Mouse (Mus musculus): ENCODE results near the gene Gls2. TPM values are rescaled to one million over a fixed set of nuclear protein-coding genes. Genes with fewer than 3 reads are reported as not detected.
A peak's percentile ranks its signal among the peaks of the same experiment; 100 is the strongest.

Gls2 gene
- polyA plus RNA-seq, 1 experiment from 2014 or later: 2.8 TPM

DNA sequence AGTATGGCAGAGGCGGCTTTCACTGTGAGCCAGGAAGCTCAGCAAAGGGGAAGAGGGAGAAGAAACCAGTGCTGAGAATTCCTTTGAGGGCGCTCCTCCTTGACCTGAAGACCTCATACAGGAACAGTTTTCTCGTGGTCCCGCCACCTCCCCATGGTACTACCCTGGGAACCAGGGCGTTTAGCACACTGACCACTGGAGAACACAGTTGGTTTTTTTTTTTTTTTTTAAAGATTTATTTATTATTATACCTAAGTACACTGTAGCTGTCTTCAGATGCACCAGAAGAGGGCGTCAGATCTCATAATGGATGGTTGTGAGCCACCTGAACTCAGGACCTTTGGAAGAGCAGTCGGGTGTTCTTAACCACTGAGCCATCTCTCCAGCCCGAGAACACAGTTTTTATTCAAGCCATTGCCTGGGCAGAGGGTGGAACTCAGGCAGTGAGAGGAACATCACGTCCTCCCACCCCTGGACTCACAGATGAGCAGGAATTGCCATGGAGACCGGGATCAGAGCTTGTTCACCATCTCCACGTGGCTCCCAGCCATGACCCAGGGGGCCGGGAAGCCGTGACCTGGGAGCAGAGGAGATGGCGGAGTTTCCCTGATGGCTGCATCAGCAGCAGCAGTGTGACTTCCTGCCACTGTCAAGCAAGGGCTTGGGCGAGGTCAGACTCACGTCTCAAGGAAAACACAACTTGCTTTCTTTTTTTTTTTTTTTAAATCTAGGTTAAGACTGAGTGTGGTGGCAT is 27.5 kb downstream of the Gls2 start:
- Histone ChIP-seq H3K4me1 (peaks cover 36% of the 10 kb centered on the region), H3K27ac (no peak overlapping the region), H3K9ac (no peak overlapping the region), H3K4me2 (no peak overlapping the region), H3K27me3 (replicated peaks) (no peaks in the 10 kb centered on the region), H3K36me3 (no peaks in the 10 kb centered on the region), H3K9me3 (replicated peaks) (no peaks in the 10 kb centered on the region), H3K4me3 (no peak overlapping the region)
- 54% methylated on average over 16 of the region's 16 CpGs for WGBS (ENCODE audit: insufficient replicate concordance)
- ATAC-seq: no peak

DNA sequence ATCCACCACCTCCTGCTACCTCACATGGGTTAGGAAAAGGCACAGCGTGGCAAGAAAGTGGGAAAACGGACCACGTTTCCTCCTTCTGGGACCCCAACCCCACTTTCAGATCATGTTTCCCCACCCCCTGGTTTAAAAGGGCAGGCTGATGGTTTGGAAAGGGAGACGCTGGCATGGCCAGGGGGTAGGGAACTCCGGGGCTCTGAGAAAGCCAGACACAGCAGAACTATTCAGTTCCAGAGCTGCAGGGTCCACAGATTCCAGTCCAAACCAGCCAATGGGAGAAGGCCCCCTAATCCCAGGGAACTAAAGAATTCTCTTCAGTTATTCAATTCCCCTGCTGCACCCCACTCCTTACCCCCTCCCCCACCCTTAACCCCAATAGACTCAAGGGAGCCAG is 30.8 kb downstream of the Gls2 start:
- Histone ChIP-seq H3K4me1 (peaks cover 15% of the 10 kb centered on the region), H3K27me3 (replicated peaks) (no peaks in the 10 kb centered on the region), H3K27ac (no peak overlapping the region), H3K4me2 (no peak overlapping the region), H3K36me3 (no peaks in the 10 kb centered on the region), H3K9ac (no peak overlapping the region), H3K4me3 (no peak overlapping the region), H3K9me3 (replicated peaks) (no peaks in the 10 kb centered on the region)
- 63% methylated on average over 5 of the region's 5 CpGs for WGBS (ENCODE audit: insufficient replicate concordance)
- no peak for ATAC-seq

DNA sequence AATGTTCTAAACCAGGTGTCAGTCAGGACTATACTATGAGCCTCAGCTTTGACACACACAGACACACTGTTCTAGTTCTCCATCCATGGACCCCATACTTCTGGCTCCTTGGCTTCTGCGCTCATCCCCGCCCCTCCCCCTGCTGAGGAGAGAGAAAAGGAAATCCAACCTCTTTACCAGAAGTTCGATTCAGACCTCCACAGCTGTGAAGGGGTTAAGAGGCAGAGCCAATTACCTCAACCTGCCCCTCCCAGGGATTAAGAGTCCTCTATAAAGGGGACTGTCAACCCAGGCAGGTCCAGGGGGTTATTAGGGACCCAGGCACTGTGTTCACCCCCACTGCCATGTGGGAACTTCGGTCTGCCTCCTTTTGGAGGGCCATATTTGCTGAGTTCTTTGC is 31.3 kb downstream of the Gls2 start, which contains the start of gene Mip:
Gene Mip (plus strand): TSS at position 301 of the 400 bp plus-strand sequence.
- Histone ChIP-seq H3K36me3 (no peaks in the 10 kb centered on the region), H3K27ac (no peak within 1 kb of the TSS), H3K27me3 (replicated peaks) (no peaks in the 10 kb centered on the region), H3K4me2 (no peak within 1 kb of the TSS), H3K4me3 (no peak within 1 kb of the TSS), H3K4me1 (peaks cover 15% of the 10 kb centered on the region), H3K9me3 (replicated peaks) (no peaks in the 10 kb centered on the region), H3K9ac (peak within 1 kb of the TSS; percentile 13; the same call in 1 of the 2 replicates)
- 51% methylated on average over 4 of the region's 4 CpGs for WGBS (ENCODE audit: insufficient replicate concordance)
- ATAC-seq: no peak

DNA sequence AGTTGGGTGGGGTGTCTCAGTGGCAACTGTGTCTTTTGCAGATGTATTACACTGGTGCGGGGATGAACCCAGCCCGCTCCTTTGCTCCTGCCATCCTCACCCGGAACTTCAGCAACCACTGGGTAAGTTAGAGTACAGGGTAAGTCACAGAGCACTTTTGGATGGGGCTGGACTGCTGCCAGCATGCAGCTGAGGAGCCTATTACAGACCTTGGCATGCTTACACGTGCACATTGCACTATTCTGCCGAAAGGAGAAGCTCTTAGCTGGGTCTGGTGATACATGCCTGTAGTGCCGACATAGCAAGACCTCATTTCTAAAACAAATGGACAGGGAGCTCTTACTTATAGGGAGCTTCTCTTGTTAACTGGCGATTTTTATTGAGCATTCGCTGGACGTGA is 33.3 kb downstream of the Gls2 start:
- Histone ChIP-seq H3K9ac (no peak overlapping the region), H3K4me3 (no peak overlapping the region), H3K27me3 (replicated peaks) (no peaks in the 10 kb centered on the region), H3K9me3 (replicated peaks) (no peaks in the 10 kb centered on the region), H3K36me3 (no peaks in the 10 kb centered on the region), H3K4me1 (peaks cover 15% of the 10 kb centered on the region), H3K4me2 (no peak overlapping the region), H3K27ac (no peak overlapping the region)
- 78% methylated on average over 9 of the region's 9 CpGs for WGBS (ENCODE audit: insufficient replicate concordance)
- no peak for ATAC-seq

DNA sequence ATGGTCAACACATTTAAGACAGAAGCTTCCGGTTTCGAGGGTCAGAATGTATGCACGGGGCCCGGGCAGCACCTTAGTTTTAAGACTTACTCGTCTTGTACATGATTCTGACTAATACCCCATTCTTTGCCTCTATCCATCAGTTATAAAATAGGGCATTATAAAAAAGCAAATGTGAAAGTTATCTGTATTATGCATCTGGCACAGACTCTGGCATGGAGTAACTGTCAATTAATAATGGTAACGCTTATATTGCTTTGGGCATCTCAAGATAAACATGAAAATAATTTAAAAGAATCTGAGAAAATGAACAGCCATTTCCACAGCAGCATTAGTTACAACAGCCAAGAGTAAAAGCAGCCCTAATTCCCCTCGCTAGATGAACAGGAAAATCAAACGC is 33.8 kb downstream of the Gls2 start:
- ATAC-seq: no peak

DNA sequence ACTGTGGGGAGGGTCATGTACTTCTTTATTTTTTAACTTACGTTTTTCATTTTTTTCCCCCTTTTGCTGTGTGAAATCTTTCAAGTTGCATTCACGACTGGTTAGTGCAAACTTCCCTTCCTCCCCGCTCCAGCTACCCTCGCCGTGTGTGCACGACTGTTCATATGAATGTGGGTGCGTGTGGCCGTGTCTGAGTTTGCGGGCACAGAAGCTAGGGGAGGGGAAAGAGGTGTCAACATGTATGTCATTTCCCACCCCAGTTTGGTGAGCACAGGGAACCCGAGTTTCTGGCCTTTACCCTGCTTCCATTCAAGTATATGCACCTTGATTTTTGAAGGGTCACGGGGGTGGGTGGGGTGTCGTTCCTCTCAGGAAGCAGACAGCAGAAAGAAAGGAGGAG is 36.3 kb downstream of the Gls2 start:
- Histone ChIP-seq H3K9me3 (replicated peaks) (no peaks in the 10 kb centered on the region), H3K4me1 (peaks cover 34% of the 10 kb centered on the region), H3K4me3 (peak overlapping the region; percentile 80), H3K27me3 (replicated peaks) (no peaks in the 10 kb centered on the region), H3K36me3 (peaks cover 18% of the 10 kb centered on the region), H3K4me2 (peak overlapping the region; percentile 83), H3K9ac (peak overlapping the region; percentile 91), H3K27ac (peak overlapping the region; percentile 95)
- WGBS (ENCODE audit: insufficient replicate concordance): 74% methylated on average over 12 of the region's 12 CpGs
- ATAC-seq: no peak

More for the DNA sequence above, 33.8 kb downstream of the Gls2 start:
- H3K4me1 ChIP-seq: peaks cover 18% of the 10 kb centered on the region
- no peaks in the 10 kb centered on the region for H3K27me3 ChIP-seq (replicated peaks)
- no peak overlapping the region for H3K9ac ChIP-seq
- H3K9me3 ChIP-seq (replicated peaks): no peaks in the 10 kb centered on the region
- H3K4me3 ChIP-seq: no peak overlapping the region
- no peak overlapping the region for H3K4me2 ChIP-seq
- 79% methylated on average over 8 of the region's 8 CpGs for WGBS (ENCODE audit: insufficient replicate concordance)
- no peak overlapping the region for H3K27ac ChIP-seq
- no peaks in the 10 kb centered on the region for H3K36me3 ChIP-seq

DNA sequence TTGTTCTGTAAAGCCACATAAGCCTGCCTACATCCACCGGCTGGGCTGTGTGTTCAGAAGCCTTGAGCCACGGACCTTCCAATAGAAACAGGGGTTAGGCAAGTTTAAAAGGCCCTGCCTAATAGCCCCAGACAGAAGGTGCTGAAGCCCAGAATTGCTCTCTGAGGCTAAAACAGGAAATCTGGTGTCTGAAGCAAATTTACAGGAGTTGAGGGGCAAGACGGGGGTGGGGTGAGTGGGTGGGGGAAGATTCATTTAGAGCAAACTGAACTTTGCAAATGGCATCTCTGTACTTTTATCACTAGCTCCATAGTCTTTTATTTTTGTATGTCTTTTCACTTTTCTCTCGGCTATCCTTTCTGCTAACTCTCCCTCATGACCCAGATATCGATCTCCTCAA is 36.9 kb downstream of the Gls2 start:
- Histone ChIP-seq H3K4me3 (peak overlapping the region; percentile 80), H3K27ac (peak overlapping the region; percentile 95), H3K4me1 (peaks cover 35% of the 10 kb centered on the region), H3K36me3 (peaks cover 18% of the 10 kb centered on the region), H3K9me3 (replicated peaks) (no peaks in the 10 kb centered on the region), H3K4me2 (peak overlapping the region; percentile 83), H3K27me3 (replicated peaks) (no peaks in the 10 kb centered on the region), H3K9ac (peak overlapping the region; percentile 91)
- no peak for ATAC-seq
- 16% methylated on average over 5 of the region's 5 CpGs for WGBS (ENCODE audit: insufficient replicate concordance)

DNA sequence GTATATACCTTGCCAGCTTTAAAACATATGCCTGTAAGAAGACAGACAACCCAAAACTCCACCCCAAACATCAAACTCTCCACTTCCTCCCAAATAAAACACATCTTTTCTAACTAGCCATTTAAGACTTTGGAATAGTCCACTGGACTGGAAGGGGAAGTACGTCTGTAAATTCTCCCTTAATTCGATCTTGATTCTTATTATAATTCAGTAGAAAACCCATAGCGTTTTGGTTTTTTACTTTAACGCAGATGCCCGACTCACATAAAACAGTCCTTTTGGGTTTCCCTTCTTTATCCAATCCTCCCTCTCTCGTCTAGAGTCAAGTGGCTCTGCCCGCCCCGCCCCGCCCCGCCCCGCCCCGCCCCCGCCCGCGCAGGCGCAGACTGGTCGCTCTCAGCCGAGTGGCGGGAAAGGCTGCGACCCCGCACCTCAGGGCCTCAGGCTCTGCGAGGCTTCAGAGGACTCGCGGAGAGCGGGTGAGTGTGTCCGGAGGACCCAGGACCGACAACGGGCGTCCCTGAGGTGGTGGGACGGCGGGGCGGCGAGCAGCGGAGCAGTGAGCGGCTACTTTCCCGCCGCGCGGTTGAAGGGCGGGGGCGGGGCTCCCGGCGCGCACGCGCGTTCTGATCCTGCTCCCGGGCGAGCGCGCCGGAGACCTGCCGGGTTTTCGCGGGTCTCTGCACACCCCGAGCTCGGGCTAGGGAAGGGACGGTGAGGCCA is 37.6 kb downstream of the Gls2 start, which contains the start of gene Timeless:
Gene Timeless (plus strand): TSS at position 369 of the 723 bp plus-strand sequence.
- Histone ChIP-seq H3K9me3 (replicated peaks) (no peaks in the 10 kb centered on the region), H3K27ac (peak within 1 kb of the TSS; percentile 95), H3K4me2 (peak within 1 kb of the TSS; percentile 83), H3K36me3 (peaks cover 18% of the 10 kb centered on the region), H3K27me3 (replicated peaks) (no peaks in the 10 kb centered on the region), H3K4me3 (peak within 1 kb of the TSS; percentile 80), H3K9ac (peak within 1 kb of the TSS; percentile 91), H3K4me1 (peaks cover 39% of the 10 kb centered on the region)
- WGBS (ENCODE audit: insufficient replicate concordance): under 1% methylated on average over 58 of the region's 58 CpGs
- peak; percentile 91 for ATAC-seq

DNA sequence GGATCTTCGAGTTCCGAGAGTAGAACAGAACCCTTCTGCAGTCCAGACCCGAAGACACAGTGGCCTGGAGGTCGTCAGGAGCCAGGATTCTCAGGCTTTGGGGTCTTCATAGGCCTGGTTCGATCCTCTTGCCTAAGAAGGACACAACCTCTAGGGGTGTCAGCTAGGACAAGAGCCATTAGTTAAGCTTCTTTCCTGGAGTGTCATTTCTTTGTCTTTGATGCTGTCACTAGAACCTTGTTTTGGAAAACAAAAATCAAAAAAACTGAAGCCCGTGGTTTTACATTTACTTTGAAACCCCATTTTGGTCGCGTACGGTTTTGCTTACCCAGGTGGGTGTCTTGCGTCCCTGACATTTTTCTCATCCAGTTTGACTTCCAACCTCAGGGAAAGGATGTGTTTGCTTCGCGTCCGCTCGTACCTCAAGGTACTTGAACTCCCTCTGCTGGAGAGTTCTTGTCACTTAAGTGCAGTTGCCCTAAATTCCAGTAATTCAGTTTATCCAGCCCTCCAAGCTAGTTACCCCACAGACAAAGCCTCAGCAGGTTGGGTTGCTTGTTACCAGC is 38.2 kb downstream of the Gls2 start:
- peak overlapping the region; percentile 83 for H3K4me2 ChIP-seq
- peak; percentile 53 for ATAC-seq
- WGBS (ENCODE audit: insufficient replicate concordance): under 1% methylated on average over 14 of the region's 14 CpGs
- peaks cover 18% of the 10 kb centered on the region for H3K36me3 ChIP-seq
- no peaks in the 10 kb centered on the region for H3K27me3 ChIP-seq (replicated peaks)
- no peaks in the 10 kb centered on the region for H3K9me3 ChIP-seq (replicated peaks)
- peaks cover 41% of the 10 kb centered on the region for H3K4me1 ChIP-seq
- H3K27ac ChIP-seq: peak overlapping the region; percentile 95
- H3K9ac ChIP-seq: peak overlapping the region; percentile 91
- peak overlapping the region; percentile 80 for H3K4me3 ChIP-seq

DNA sequence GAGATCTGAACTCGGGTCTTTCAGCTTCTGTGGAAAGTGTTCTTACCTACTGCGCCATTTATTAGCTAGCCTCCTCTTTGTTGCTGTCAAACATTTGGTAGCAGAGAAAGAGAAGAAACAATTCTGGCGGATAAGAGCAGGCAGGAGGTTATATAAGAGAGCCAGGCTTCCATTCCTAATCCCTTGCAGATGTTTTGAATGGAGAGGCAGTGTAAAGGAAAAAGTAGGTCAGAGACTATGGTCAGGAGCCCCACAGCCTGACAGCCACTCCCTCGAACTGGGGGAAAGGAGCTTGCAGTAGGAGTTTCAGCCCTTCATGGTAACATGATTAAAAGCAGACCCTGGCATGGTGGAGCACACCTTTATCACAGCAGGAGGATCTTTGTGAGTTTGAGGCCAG is 42.1 kb downstream of the Gls2 start:
- Histone ChIP-seq H3K4me2 (no peak overlapping the region), H3K9ac (no peak overlapping the region), H3K27me3 (replicated peaks) (no peaks in the 10 kb centered on the region), H3K4me3 (no peak overlapping the region), H3K36me3 (peaks cover 48% of the 10 kb centered on the region), H3K4me1 (peaks cover 58% of the 10 kb centered on the region), H3K9me3 (replicated peaks) (no peaks in the 10 kb centered on the region), H3K27ac (no peak overlapping the region)
- ATAC-seq: no peak
- 62% methylated on average over 4 of the region's 4 CpGs for WGBS (ENCODE audit: insufficient replicate concordance)

DNA sequence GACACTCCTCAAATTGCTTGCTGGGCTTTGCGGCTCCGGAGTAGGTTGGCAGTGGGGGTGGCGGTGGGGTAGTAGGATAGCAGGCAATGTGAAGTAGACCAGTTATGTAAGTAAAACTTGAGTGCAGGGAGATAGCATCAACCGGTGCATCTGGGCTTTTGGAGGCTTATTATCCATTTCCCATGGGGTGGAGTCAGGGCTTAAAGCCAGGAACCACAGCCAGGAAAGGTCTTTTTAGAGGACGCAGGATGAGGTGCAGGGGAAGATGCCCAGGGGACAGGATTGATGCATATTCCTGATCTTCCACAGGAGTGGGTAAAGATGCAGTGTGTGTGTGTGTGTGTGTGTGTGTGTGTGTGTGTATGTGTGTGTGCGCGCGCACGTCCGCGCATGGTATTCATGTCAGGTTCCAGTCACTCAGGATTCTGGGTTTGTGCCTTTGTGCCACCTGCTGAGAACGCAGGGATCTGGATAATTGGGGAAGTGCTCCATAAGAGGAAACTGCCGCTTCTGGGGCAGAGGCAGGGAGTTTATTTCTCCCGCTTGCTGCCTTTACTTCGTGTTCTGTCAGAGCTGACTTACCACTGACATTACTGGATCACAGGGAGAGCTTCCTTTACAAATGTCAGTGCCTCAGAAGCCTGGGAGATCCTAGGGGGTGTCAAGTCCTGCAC is 43.7 kb downstream of the Gls2 start:
- H3K36me3 ChIP-seq: peaks cover 64% of the 10 kb centered on the region
- WGBS (ENCODE audit: insufficient replicate concordance): 72% methylated on average over 15 of the region's 15 CpGs

More for the DNA sequence above, 43.7 kb downstream of the Gls2 start:
- no peaks in the 10 kb centered on the region for H3K27me3 ChIP-seq (replicated peaks)
- 0 out of 2 replicates have a peak overlapping the region, but pooled peaks have one; percentile 17 for H3K27ac ChIP-seq
- no peaks in the 10 kb centered on the region for H3K9me3 ChIP-seq (replicated peaks)
- H3K4me2 ChIP-seq: no peak overlapping the region
- peaks cover 54% of the 10 kb centered on the region for H3K4me1 ChIP-seq
- ATAC-seq: no peak
- H3K4me3 ChIP-seq: no peak overlapping the region
- H3K9ac ChIP-seq: no peak overlapping the region

All from liver, embryonic 12.5 days (tissue).